Mouse (Mus musculus): ENCODE measurements around the gene Sh3kbp1. TPM values are rescaled to one million over a fixed set of nuclear protein-coding genes. Genes with fewer than 3 reads are reported as not detected.

Sh3kbp1 gene
- polyA plus RNA-seq, 1 experiment from 2014 or later: 196 TPM

GRCm38 (mm10) chrX:159867660-159868059 lies 240.6 kb downstream of the Sh3kbp1 start:
- H3K4me3 ChIP-seq (ENCODE audit: inconsistent target): no peak overlapping the region
- 87% methylated on average over 3 of the region's 3 CpGs for WGBS (ENCODE audit: missing documents)
- H3K79me2 ChIP-seq (ENCODE audit: inconsistent target): no peaks in the 10 kb centered on the region
- H3K36me3 ChIP-seq (ENCODE audit: inconsistent target): no peaks in the 10 kb centered on the region
- no peak overlapping the region for H3K27ac ChIP-seq

- 68% methylated on average over 2 of the region's 2 CpGs for WGBS (ENCODE audit: missing documents)
Observed at GRCm38 (mm10) chrX:159872521-159872920, 245.4 kb downstream of the Sh3kbp1 start.

GRCm38 (mm10) chrX:159877770-159878169 lies 250.7 kb downstream of the Sh3kbp1 start:
- H3K27ac ChIP-seq: no peak overlapping the region
- H3K79me2 ChIP-seq (ENCODE audit: inconsistent target): no peaks in the 10 kb centered on the region
- no peak overlapping the region for H3K4me3 ChIP-seq (ENCODE audit: inconsistent target)
- WGBS (ENCODE audit: missing documents): 94% methylated on average over 1 of the region's 1 CpGs
- no peaks in the 10 kb centered on the region for H3K36me3 ChIP-seq (ENCODE audit: inconsistent target)

More at GRCm38 (mm10) chrX:159872521-159872920, 245.4 kb downstream of the Sh3kbp1 start:
- no peak overlapping the region for H3K4me3 ChIP-seq (ENCODE audit: inconsistent target)
- no peaks in the 10 kb centered on the region for H3K36me3 ChIP-seq (ENCODE audit: inconsistent target)
- no peak overlapping the region for H3K27ac ChIP-seq
- no peaks in the 10 kb centered on the region for H3K79me2 ChIP-seq (ENCODE audit: inconsistent target)

GRCm38 (mm10) chrX:159879455-159879854 lies 252.4 kb downstream of the Sh3kbp1 start:
- H3K27ac ChIP-seq: no peak overlapping the region
- no peaks in the 10 kb centered on the region for H3K79me2 ChIP-seq (ENCODE audit: inconsistent target)
- H3K4me3 ChIP-seq (ENCODE audit: inconsistent target): no peak overlapping the region
- no peaks in the 10 kb centered on the region for H3K36me3 ChIP-seq (ENCODE audit: inconsistent target)
- WGBS (ENCODE audit: missing documents): 54% methylated on average over 3 of the region's 3 CpGs

GRCm38 (mm10) chrX:159881576-159881975 lies 254.5 kb downstream of the Sh3kbp1 start:
- Histone ChIP-seq H3K4me3 (ENCODE audit: inconsistent target) (no peak overlapping the region), H3K36me3 (ENCODE audit: inconsistent target) (no peaks in the 10 kb centered on the region), H3K79me2 (ENCODE audit: inconsistent target) (no peaks in the 10 kb centered on the region), H3K27ac (no peak overlapping the region)
- 68% methylated on average over 5 of the region's 5 CpGs for WGBS (ENCODE audit: missing documents)

GRCm38 (mm10) chrX:159896536-159896935 lies 269.5 kb downstream of the Sh3kbp1 start:
- Histone ChIP-seq H3K27ac (no peak overlapping the region), H3K4me3 (ENCODE audit: inconsistent target) (no peak overlapping the region), H3K79me2 (ENCODE audit: inconsistent target) (no peaks in the 10 kb centered on the region), H3K36me3 (ENCODE audit: inconsistent target) (no peaks in the 10 kb centered on the region)
- WGBS (ENCODE audit: missing documents): 88% methylated on average over 4 of the region's 4 CpGs

- H3K27ac ChIP-seq: no peak overlapping the region
- no peaks in the 10 kb centered on the region for H3K79me2 ChIP-seq (ENCODE audit: inconsistent target)
- no peaks in the 10 kb centered on the region for H3K36me3 ChIP-seq (ENCODE audit: inconsistent target)
- 85% methylated on average over 2 of the region's 2 CpGs for WGBS (ENCODE audit: missing documents)
- no peak overlapping the region for H3K4me3 ChIP-seq (ENCODE audit: inconsistent target)
Observed at GRCm38 (mm10) chrX:159898110-159898509, 271.0 kb downstream of the Sh3kbp1 start.

- Histone ChIP-seq H3K36me3 (ENCODE audit: inconsistent target) (no peaks in the 10 kb centered on the region), H3K4me3 (ENCODE audit: inconsistent target) (no peak overlapping the region), H3K27ac (no peak overlapping the region), H3K79me2 (ENCODE audit: inconsistent target) (no peaks in the 10 kb centered on the region)
- 92% methylated on average over 2 of the region's 2 CpGs for WGBS (ENCODE audit: missing documents)
Observed at GRCm38 (mm10) chrX:159899121-159899520, 272.0 kb downstream of the Sh3kbp1 start.

GRCm38 (mm10) chrX:159903421-159903820 lies 276.3 kb downstream of the Sh3kbp1 start:
- 98% methylated on average over 3 of the region's 3 CpGs for WGBS (ENCODE audit: missing documents)
- Histone ChIP-seq H3K4me3 (ENCODE audit: inconsistent target) (no peak overlapping the region), H3K27ac (no peak overlapping the region), H3K36me3 (ENCODE audit: inconsistent target) (no peaks in the 10 kb centered on the region), H3K79me2 (ENCODE audit: inconsistent target) (no peaks in the 10 kb centered on the region)

- Histone ChIP-seq H3K36me3 (ENCODE audit: inconsistent target) (no peaks in the 10 kb centered on the region), H3K79me2 (ENCODE audit: inconsistent target) (no peaks in the 10 kb centered on the region)
- 13% methylated on average over 1 of the region's 1 CpGs for WGBS (ENCODE audit: missing documents)
Observed at GRCm38 (mm10) chrX:159907703-159908102, 280.6 kb downstream of the Sh3kbp1 start.

GRCm38 (mm10) chrX:159909446-159910277 lies 282.6 kb downstream of the Sh3kbp1 start:
- Histone ChIP-seq H3K4me3 (ENCODE audit: inconsistent target) (no peak overlapping the region), H3K36me3 (ENCODE audit: inconsistent target) (no peaks in the 10 kb centered on the region), H3K27ac (no peak overlapping the region), H3K79me2 (ENCODE audit: inconsistent target) (no peaks in the 10 kb centered on the region)
- 58% methylated on average over 6 of the region's 6 CpGs for WGBS (ENCODE audit: missing documents)

More at GRCm38 (mm10) chrX:159907703-159908102, 280.6 kb downstream of the Sh3kbp1 start:
- Histone ChIP-seq H3K27ac (no peak overlapping the region), H3K4me3 (ENCODE audit: inconsistent target) (no peak overlapping the region)

GRCm38 (mm10) chrX:159910600-159910999 lies 283.5 kb downstream of the Sh3kbp1 start:
- H3K27ac ChIP-seq: peak overlapping the region; percentile 59; the same call in 1 of the 2 replicates
- WGBS (ENCODE audit: missing documents): 75% methylated on average over 3 of the region's 3 CpGs
- no peak overlapping the region for H3K4me3 ChIP-seq (ENCODE audit: inconsistent target)
- no peaks in the 10 kb centered on the region for H3K79me2 ChIP-seq (ENCODE audit: inconsistent target)
- no peaks in the 10 kb centered on the region for H3K36me3 ChIP-seq (ENCODE audit: inconsistent target)

GRCm38 (mm10) chrX:159911613-159912012 lies 284.5 kb downstream of the Sh3kbp1 start:
- Histone ChIP-seq H3K27ac (peak overlapping the region; percentile 59), H3K79me2 (ENCODE audit: inconsistent target) (no peaks in the 10 kb centered on the region), H3K36me3 (ENCODE audit: inconsistent target) (no peaks in the 10 kb centered on the region), H3K4me3 (ENCODE audit: inconsistent target) (no peak overlapping the region)
- WGBS (ENCODE audit: missing documents): 55% methylated on average over 4 of the region's 4 CpGs

- no peaks in the 10 kb centered on the region for H3K79me2 ChIP-seq (ENCODE audit: inconsistent target)
- no peak overlapping the region for H3K4me3 ChIP-seq (ENCODE audit: inconsistent target)
- 51% methylated on average over 3 of the region's 3 CpGs for WGBS (ENCODE audit: missing documents)
- peak overlapping the region; percentile 59 for H3K27ac ChIP-seq
- H3K36me3 ChIP-seq (ENCODE audit: inconsistent target): no peaks in the 10 kb centered on the region
Observed at GRCm38 (mm10) chrX:159912061-159912460, 285.0 kb downstream of the Sh3kbp1 start.

GRCm38 (mm10) chrX:159913489-159913888 lies 286.4 kb downstream of the Sh3kbp1 start:
- Histone ChIP-seq H3K79me2 (ENCODE audit: inconsistent target) (no peaks in the 10 kb centered on the region), H3K36me3 (ENCODE audit: inconsistent target) (no peaks in the 10 kb centered on the region), H3K27ac (no peak overlapping the region), H3K4me3 (ENCODE audit: inconsistent target) (no peak overlapping the region)
- 43% methylated on average over 1 of the region's 3 CpGs for WGBS (ENCODE audit: missing documents)

All from macrophage (primary cell).